Mouse (Mus musculus) right cerebral cortex, postnatal 10 days (tissue): ENCODE data around the gene Rer1.

Experiments used
- DNase-seq, 2 experiments: peaks; one replicate each; pipeline ENCODE4 v3.0.0; 2021; ENCODE audit warnings: low spot score in 2 of 2

Rer1 gene

DNA sequence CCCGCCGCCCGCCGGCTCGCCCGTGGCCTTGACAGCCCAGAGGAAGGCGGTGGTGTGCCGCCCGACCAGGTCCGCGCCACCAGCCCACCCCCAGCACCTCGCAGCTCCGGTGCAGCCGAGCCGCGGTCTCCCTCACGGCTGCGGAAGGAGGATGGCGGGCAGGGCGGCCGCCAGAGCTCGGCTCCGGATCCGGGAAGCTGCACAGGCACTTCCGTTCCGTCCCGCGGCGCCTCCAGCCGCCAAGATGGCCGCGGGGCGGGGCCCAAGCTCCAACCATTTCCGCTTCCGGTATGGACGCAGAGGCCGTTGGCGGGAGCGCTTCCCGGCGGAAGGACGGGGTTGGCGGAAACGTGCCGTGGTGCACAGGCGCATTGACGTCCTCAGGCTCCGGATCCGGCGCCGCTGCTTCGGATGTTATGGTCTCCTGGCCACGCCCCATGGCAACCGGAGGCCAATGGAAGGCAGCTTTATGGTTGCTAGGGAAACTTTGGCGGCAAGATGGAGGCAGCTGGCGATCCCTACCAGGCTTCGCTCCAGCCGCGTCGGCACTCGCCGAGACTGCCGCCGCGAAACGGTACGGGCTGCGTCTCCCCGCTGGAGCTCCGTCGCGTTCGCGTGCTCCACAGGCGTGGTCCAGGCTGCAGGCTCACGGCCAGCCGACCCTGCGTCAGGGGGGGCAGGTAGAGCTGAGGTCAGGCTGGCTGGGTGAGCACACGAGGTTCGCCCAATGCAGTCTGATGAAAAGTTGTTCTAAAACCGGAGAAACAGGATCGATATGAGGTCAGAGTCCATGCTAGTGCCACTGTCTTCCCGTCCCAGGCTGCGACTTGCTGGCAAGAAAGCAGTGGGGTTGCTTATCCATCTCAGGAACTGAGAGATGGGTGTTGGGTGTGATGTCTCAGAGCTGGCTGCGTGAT, at the start of gene Rer1, which contains the start of gene Morn1:
Rer1 (minus strand) TSS at position 275 of the 917 bp plus-strand sequence.
Morn1 (plus strand) TSS at position 470 of the 917 bp plus-strand sequence.
- peak; percentile 100 for DNase-seq

DNA sequence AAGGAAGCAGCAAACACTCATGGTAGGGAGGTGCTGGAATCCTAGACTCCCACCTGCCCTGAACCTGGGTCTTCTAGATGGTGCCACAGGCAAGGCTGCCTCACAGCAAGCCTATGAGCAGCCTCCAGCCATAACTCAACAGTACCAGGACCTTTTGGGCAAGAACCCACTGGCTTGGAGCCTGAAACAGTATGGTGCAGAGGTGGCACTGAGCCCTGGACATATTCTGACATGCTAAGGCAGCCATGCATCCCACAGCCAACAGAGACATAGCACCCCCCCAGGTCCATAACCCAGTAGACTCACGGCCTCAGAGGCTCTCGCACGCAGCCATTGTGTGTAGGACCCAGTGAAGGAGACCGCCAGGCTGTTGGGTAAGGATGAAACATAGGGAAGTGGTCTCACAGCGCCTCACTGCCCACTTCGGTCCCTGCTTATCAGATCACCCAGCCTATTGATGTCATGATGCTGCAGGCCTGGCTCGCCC, 48.5 kb upstream of the Rer1 start:
- DNase-seq = no peak

DNA sequence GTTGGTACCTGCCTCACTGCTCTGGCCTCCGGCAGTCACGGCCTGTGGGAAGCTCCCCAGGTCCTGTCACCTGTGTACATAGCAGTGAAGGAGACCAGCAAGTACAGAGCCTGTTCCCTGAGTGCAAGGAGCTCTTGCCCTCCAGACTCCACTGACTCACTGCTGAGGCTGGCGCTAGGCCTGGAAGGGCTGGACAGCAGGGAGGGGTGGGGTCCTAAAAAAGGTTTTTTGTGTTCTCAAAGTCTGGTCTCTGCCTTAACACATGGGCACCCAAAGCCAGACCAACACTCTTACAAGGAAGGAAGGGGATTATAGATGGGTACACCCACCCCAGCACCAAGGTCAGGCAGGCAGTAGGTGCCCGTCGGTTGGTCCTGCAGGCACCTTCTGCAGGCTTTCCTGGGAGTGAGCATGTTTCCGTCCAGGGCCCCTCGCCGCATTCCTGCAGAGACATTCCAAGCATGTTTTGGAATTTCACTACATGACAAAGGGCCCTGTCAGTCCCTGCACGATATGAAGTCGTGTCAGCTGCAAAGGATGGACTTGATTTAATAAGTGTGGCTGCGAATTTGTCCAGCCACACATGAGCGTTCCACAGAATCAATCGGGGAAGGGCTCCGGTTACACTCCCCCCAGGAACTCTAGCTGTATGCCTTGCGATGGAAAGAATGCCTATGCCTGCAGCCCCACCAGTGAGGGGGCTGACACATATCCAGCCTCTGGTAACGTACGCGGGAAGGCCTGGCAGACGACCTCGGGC, 47.7 kb upstream of the Rer1 start:
- no peak for DNase-seq

DNA sequence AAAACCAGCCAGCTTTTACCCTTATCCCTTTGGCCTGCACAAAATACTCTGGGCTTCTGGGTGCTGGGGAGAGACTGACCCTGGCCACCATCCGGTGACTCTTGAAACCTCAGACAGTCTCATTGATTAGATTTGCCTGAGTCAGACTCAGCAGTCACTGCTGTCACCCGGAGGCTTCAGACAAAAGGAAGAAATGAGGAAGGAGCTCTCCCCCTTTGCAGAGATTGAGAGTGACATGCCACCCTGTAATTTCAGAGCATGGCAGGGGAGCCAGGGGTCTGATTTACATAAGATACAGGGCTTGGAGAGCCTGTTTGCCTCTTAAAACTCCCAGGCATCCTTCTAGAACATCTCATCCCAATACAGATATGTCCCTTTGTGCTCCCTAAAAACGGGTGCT, 47.0 kb upstream of the Rer1 start:
- no peak for DNase-seq

DNA sequence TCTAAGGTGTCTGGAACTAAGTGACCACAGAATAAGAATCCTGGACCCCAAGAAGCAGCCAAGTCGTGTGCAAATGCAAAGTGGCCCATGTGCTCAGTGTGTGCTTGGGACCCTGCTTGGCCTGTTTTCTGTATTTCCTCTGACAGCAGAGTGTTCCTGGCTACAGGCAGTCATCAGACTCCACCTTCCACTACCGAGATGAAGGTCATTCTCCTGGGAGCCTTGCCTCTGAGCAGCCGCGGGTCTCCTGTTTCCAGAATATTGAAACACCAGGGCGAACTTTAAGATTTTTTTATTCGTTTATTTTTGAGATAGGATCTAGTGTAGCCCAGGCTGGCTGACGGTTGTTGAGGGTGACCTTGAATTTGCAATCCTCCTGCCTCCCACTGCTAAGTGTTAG, 44.4 kb upstream of the Rer1 start:
- no peak for DNase-seq

DNA sequence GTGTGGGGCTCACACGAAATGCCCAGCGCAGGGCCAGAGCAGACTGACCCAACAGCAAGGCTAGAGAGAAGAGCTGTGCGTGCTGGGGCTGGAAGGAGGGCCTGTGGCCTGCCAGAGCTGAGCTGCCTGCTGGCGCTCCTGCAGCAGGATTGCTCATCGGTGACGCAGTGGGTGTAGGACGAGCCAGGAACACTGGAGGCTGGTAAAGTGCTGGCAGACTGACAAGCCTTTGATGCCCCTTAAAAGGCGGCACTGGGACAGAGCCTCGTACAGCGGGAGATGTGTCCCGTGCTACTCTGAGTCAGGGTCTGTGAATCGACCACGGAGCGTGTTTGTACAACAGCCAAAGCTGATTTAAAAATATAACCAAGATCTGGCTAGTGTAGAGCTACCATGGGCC, 43.8 kb upstream of the Rer1 start:
- DNase-seq = peak; percentile 92 to 94

DNA sequence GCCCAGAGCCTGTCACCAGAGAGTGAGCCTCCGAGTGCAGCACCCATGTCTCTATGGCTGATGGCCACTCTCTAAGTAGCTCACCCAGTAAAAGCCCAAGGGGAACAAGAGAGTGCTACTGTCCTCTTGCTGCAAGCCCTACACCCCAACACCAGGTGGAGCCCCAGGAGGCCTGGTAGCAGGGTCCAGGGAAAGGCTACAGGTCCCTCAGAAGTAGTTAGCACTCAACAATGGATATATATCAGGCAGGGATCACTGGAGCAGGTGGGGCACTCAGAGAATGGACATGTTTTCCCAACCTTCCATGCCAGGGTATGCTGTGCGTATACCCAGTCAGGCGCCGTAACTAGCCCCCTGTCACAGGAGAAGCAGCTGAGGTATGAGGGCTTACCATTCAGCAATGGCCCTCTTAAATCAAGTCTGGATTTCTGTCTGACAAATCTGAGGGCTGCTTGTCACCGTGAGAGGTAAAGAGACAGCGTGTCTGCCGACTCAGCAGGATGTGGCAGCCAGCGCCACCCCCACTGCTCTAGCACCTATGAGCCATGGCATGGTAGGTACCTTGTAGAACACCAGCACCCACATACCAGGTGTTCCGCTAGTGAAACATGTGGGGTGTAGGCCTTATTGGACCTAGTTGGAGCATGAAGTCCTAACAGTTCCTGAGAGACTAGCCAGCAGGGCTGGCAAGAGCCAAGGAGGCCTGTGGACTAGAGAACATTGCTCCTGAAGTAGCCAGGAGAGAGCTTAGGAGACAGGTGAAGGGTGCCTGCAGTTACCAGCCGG, 43.1 kb upstream of the Rer1 start:
- DNase-seq = no peak

DNA sequence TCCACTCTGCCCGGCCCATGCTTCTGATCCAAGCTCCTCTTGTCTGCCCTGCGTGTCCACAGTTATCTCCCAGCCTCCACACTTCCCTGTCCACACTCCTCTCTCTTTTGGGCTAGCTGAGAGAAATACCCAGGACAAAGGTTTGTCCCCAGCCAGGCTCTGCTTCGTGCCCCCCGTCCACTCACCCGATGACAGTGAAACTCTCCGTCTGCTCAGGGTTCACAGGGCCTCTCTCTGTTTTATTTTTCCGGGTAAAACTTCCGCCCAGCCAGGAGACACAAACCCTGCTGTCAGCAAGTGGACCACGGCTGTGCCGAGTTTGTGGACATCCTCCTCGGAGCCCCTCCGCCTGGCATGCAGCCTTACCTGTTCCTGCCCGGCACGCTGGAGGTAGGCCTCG, 42.2 kb upstream of the Rer1 start:
- no peak for DNase-seq

DNA sequence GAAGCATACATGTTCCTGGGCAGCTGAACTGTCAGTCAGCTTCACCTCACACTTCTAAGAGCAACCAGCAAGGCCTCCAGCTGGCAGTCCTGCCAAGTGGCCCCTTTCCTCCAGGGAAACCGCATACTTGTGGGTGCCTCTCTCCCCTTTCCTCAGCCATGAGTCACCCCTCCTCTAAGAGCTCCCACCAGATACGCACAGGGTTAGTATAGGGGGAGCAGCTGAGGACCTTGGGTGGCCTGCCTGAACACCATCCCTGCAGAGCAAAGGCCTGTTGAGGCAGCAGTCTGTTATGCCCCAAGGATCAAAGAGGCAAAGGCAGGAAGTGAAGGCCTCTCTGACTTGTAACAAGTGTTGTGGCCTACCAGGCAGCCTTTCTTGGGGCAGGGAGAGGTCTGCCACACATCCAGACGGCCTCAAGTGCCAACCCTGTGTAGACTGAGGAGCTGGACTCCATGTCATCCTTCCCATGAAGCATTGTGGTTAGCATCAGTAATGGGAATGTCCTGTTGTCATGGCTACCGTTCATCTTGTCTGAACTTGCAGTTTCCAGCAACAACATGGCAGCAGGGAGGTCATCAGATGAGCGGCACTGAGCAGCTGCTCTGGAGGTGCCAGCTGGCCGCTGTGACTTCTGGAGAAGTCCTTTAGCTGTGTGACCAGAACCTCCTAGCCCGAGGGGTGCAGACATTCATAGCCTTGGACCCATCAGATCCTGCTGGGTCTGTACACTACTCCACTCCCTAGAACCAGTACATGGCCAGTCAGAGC, 40.6 kb upstream of the Rer1 start:
- DNase-seq = no peak

DNA sequence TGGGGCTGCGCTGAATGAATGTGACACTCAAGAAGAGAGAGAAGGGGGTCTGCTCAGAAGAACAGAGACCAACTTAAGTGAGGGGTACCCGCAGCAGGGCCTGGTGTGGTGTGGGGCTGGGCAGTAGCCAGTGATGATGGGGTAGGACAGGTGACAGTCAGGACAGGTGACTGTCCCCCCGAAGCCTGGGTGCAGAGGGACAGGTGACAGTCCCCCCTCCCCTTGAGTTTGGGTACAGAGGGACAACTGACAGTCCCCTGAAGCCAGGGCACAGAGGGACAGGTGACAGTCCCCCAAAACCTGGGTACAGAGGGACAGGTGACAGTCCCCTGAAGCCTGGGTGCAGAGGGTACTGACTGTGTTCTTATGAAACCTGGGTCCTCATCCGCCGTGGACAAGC, 40.0 kb upstream of the Rer1 start:
- no peak for DNase-seq

DNA sequence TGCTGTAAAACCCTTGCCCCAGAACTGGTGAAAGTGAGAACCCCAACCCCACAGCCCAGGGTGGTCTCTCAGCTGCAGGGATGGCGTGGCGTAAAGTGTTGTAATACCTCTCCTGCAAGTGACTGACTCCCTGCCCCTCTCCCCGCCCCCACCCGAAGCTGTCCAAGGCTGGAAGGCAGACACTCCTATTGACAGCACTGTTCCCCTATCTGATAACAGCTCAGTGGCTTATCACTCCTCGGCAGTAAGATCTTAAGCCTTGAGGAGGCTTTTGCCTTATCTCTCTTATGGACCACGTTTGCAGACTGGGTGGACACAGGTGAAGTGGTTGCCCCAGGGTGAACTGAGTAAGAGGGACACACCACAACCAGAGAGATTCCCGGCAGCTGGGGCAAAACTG, 39.1 kb upstream of the Rer1 start:
- DNase-seq = no peak

DNA sequence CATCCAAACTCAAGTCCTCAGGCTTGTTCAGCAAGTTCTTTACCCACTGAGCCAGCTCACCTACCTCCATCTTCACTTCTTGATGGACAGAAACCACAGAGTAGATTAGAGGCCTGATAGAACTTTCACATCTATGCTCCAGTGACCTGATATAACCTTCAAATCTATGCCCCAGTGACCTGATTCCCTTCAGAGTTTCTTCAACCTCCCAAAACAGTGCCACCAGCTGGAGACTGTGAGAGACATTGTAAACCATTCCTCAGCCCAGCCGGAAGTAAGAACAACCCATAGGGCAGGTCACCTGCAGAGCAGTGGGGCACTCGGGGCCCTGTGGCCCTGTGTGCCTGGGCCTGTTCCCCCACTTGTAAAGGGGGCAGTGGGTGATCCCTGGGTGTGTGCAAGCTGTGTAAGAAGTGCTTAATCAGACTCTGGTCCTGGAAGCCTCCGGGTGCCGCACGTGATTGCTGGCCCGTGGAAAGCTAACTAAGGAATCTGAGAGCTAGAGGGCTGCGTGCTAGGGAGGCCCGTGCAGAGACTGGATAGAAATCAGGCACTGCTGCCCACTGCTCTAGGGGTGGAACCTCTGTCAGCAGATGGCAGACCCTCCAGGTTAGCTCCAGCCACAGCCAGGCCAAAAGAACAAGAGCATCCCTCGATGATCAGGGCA, 37.8 kb upstream of the Rer1 start:
- DNase-seq = no peak

DNA sequence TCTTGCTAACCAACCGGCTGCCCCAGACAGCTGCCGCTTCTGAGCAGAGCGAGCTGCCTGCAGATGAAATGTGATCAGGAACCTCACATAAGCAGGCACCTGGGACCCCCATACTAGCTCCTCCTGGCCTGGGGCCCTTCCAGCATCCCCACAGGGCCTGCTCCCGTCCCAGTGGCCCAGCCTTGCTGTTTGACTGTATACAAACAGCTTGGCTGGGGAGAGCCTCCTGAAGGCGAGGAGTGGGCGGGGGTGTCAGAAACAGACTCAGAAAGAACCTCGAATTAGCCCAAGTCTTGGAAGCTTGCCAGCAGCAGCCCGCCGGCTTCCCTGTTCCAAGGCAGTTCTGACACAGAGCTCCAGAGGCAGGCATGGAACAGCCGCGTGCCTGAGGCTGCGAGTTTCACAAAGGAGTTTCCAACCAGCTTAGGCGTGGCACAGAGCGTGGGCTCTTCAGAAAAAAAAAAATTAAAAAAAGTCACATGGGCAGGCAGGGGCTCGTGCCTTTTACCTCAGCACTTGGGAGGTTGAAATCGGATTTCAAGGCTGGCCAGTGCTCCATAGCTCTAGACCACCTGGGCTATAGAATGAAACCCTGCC, 36.4 kb upstream of the Rer1 start:
- peak; percentile 98 to 99 for DNase-seq

DNA sequence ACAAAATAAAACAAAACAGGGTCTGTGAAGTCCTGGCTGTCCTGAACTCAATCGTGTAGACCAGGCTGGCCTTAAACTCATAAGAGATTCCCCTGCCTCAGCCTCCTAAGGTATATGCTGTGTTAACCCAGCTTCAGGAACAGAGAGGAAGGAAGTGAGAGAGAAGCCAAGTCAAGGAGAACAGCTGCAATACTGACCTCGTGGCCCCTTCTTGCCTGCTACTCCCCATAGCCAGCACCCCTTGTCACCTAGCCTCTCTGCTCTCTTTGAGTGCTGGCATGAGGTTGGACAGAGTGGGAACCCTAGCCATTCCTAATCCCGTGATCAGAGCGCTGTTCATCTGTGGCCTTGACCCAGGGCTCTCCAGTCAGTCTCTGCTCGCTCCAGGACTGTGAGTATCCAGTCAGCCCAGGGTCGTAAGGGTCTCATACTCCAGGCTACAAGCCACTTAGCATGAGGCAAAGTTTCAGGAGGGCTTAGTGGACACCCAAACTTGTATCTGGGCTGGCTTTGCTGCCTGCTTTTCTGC, 35.8 kb upstream of the Rer1 start:
- DNase-seq = no peak

DNA sequence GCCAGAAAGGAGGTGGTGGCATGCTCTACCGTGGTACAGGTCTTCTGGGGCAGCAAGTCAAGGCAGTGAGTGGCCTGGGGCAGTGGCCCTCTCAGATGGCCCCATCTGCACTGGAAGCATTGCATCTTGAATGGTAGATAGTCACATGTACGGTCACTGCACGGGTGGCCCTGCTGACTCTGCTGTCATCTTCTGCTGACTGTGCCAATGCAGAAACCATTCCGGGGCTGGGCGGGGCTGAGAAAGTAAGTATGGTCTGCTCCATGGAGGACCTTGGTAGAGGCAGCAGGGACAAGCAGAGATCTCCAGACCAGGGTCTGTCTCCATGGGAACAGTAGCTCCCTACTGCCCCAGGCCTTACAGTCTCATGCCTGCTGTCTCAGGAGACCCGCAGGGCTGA, 35.0 kb upstream of the Rer1 start:
- no peak for DNase-seq

DNA sequence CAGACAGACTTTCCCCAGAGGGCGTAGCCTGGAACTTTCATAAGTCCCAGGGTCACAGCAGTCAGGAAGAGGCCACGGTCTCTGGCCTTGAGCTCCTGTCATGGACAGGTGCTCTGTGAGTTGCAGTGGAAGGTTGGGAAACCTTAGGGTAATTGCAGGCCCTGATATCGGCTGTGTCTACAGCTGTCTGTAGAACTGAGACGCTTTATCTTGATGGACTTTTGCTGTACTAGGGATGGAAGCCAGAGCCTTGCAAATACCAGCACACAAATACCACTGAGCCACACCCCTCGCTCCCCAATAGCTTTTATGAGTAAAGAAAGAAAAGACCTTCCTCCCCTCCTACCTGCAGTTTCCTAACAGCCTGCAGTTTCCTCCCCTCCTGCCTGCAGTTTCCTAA, 34.4 kb upstream of the Rer1 start:
- no peak for DNase-seq

DNA sequence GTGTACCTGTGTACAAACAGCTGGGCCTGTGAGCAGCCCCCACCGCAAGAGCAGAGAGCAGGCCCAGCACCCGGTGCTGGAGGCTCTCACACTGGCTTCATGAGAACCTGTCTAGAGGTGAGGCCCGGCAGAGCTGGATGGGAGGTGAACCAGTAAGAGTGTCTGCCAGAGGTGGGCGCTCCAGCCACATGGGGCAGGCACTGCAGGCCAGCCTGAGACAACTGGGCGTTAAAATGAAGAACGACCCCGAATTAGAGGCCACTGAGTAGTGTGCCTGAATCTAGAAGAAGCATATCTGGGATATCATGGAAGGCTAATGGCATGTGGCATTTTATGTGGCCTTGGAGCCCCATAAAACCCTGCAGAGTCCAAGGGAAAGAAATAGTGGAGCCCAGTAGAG, 33.9 kb upstream of the Rer1 start:
- no peak for DNase-seq

DNA sequence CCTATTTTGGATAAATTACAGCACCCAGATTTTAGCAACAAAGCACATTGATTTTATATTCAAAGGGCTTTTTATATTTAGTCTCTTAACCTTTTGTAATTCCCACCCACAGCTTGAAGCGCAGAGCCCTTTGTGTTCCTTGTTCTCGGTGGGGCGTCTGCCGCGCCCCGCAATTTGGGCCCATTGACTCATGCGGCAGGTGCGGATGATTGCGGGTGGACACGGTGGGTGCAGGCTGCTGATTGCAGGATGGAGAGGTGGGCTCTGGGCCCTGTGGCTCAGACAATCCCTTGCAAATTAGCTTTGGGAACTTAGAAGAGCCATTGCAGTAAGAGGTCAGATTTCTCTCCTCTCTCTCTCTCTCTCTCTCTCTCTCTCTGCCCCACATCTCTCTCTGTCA, 32.1 kb upstream of the Rer1 start:
- no peak for DNase-seq

DNA sequence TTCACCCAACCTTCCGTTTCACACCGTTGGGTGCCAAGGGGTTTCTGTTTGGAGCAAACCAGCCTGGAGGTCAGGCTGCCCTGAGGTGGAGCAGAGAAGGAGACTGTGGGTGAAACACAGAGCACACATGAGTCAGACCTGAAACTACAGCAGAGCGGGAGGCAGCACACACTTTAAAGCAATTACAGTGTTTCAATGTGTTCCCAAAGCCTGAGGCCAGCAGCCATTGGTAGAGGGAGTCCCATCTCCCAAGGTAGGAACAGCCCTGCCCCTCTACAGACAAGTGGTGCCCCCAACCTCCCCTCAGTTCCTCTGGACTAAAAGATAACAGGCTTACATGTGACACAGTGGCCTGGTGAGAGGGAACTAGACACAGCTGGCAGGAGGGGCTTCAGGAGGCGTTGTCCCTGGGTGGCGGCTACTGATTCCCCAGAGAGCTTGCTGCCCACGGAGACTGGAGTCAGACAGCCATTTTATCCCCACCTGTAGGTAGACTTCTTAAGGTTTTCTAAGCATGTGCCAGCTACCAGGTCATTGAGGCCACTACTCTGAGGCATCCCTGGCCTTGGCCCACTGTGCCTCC, 31.3 kb upstream of the Rer1 start:
- no peak for DNase-seq

DNA sequence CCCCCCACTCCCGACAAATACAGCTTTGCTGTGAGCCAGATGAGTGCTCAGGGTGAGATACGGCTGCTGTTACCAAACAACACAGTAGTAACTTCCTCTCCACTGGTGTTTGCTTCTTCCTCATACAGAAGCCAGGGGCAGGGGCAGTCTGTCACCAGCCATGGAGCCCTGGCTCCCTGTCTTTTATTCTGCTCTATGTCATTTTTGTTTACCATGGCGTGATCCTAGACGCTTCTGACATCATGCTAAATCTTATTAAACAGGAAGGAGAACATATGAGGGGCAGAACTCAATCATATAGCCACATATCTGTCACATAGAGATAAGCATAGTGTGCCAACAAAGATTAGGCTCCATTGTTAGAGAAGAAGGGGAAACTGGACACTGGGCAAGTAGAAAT, 30.4 kb upstream of the Rer1 start:
- DNase-seq = no peak
